Mouse (Mus musculus): ENCODE results near the gene Syne1.

Gene Syne1

GRCm38 (mm10) chr10:5068676-5069265 is 482.5 kb downstream of the Syne1 start, which contains the start of gene Gm10097:
Gene Gm10097 (plus strand): TSS chr10:5069192.
- no peak for DNase-seq (ENCODE audit: low spot score in 2 of 2)

- DNase-seq (ENCODE audit: low spot score in 2 of 2), result no peak
Observed at GRCm38 (mm10) chr10:5067113-5067512, 484.2 kb downstream of the Syne1 start.

- no peak for DNase-seq (ENCODE audit: low spot score in 2 of 2)
Observed at GRCm38 (mm10) chr10:5059983-5060382, 491.3 kb downstream of the Syne1 start.

GRCm38 (mm10) chr10:5058876-5059275 is 492.4 kb downstream of the Syne1 start:
- no peak for DNase-seq (ENCODE audit: low spot score in 2 of 2)

GRCm38 (mm10) chr10:5057661-5058060 is 493.6 kb downstream of the Syne1 start:
- DNase-seq (ENCODE audit: low spot score in 2 of 2), result peak in 1 of 2 experiments; percentile 17

GRCm38 (mm10) chr10:5056940-5057339 is 494.3 kb downstream of the Syne1 start:
- DNase-seq (ENCODE audit: low spot score in 2 of 2), result no peak

GRCm38 (mm10) chr10:5056243-5056735 is 495.0 kb downstream of the Syne1 start:
- no peak for DNase-seq (ENCODE audit: low spot score in 2 of 2)

GRCm38 (mm10) chr10:5045671-5046070 is 505.6 kb downstream of the Syne1 start:
- no peak for DNase-seq (ENCODE audit: low spot score in 2 of 2)

- no peak for DNase-seq (ENCODE audit: low spot score in 2 of 2)
Observed at GRCm38 (mm10) chr10:5045213-5045612, 506.1 kb downstream of the Syne1 start.

GRCm38 (mm10) chr10:5044481-5044880 is 506.8 kb downstream of the Syne1 start:
- no peak for DNase-seq (ENCODE audit: low spot score in 2 of 2)

- no peak for DNase-seq (ENCODE audit: low spot score in 2 of 2)
Observed at GRCm38 (mm10) chr10:5041254-5041653, 510.0 kb downstream of the Syne1 start.

GRCm38 (mm10) chr10:5032192-5033048 is 518.9 kb downstream of the Syne1 start:
- DNase-seq (ENCODE audit: low spot score in 2 of 2), result no peak

- no peak for DNase-seq (ENCODE audit: low spot score in 2 of 2)
Observed at GRCm38 (mm10) chr10:5029883-5030282, 521.4 kb downstream of the Syne1 start.

GRCm38 (mm10) chr10:5029161-5029560 is 522.1 kb downstream of the Syne1 start:
- DNase-seq (ENCODE audit: low spot score in 2 of 2), result no peak

- DNase-seq (ENCODE audit: low spot score in 2 of 2), result no peak
Observed at GRCm38 (mm10) chr10:5028301-5028700, 523.0 kb downstream of the Syne1 start.

GRCm38 (mm10) chr10:5027208-5027607 is 524.1 kb downstream of the Syne1 start:
- DNase-seq (ENCODE audit: low spot score in 2 of 2), result no peak

- no peak for DNase-seq (ENCODE audit: low spot score in 2 of 2)
Observed at GRCm38 (mm10) chr10:5025906-5026305, 525.4 kb downstream of the Syne1 start.

GRCm38 (mm10) chr10:5017148-5017547 is 534.1 kb downstream of the Syne1 start:
- no peak for DNase-seq (ENCODE audit: low spot score in 2 of 2)

- no peak for DNase-seq (ENCODE audit: low spot score in 2 of 2)
Observed at GRCm38 (mm10) chr10:5014976-5015375, 536.3 kb downstream of the Syne1 start.

- no peak for DNase-seq (ENCODE audit: low spot score in 2 of 2)
Observed at GRCm38 (mm10) chr10:5012004-5012403, 539.3 kb downstream of the Syne1 start.

GRCm38 (mm10) chr10:5008795-5009366 is 542.4 kb downstream of the Syne1 start:
- DNase-seq (ENCODE audit: low spot score in 2 of 2), result no peak

GRCm38 (mm10) chr10:4996592-4996991 is 554.7 kb downstream of the Syne1 start:
- DNase-seq (ENCODE audit: low spot score in 2 of 2), result no peak

GRCm38 (mm10) chr10:4993802-4994201 is 557.5 kb downstream of the Syne1 start:
- DNase-seq (ENCODE audit: low spot score in 2 of 2), result no peak

Measured in right cerebral cortex, postnatal 36 days (tissue).